Mouse (Mus musculus) urinary bladder, adult 2 months (tissue): ENCODE measurements around the gene Fbxo21. TPM values are rescaled to one million over a fixed set of nuclear protein-coding genes. Genes with fewer than 3 reads are reported as not detected.

Source experiments
- DNase-seq: peaks from one replicate; pipeline ENCODE4 v3.0.0; 2022; ENCODE audit warnings: low spot score
- polyA plus RNA-seq: library from polyadenylated mRNA; depleted of rRNA; stranded (reverse); fragments of >200 nt; gene quantifications from 2 replicates; pipeline ENCODE4 v1.2.3, GENCODE M21; 2012

Gene Fbxo21
- polyA plus RNA-seq, 1 experiment = 35.1 TPM

- DNase-seq = no peak
Measured at GRCm38 (mm10) chr5:117979082-117979481, 2.6 kb downstream of the Fbxo21 start.

- no peak for DNase-seq
Measured at GRCm38 (mm10) chr5:117980921-117981320, 4.4 kb downstream of the Fbxo21 start.

GRCm38 (mm10) chr5:117981943-117982342 is 5.4 kb downstream of the Fbxo21 start:
- no peak for DNase-seq

GRCm38 (mm10) chr5:117986327-117986726 is 9.8 kb downstream of the Fbxo21 start:
- no peak for DNase-seq

- no peak for DNase-seq
Measured at GRCm38 (mm10) chr5:117987891-117988290, 11.4 kb downstream of the Fbxo21 start.

- no peak for DNase-seq
Measured at GRCm38 (mm10) chr5:117988367-117988766, 11.8 kb downstream of the Fbxo21 start.

- no peak for DNase-seq
Measured at GRCm38 (mm10) chr5:117989773-117990172, 13.2 kb downstream of the Fbxo21 start.

- DNase-seq = no peak
Measured at GRCm38 (mm10) chr5:117990957-117991356, 14.4 kb downstream of the Fbxo21 start.

- DNase-seq = no peak
Measured at GRCm38 (mm10) chr5:117993550-117993949, 17.0 kb downstream of the Fbxo21 start.

- DNase-seq = no peak
Measured at GRCm38 (mm10) chr5:117995372-117995901, 18.9 kb downstream of the Fbxo21 start.

- no peak for DNase-seq
Measured at GRCm38 (mm10) chr5:117995911-117996310, 19.4 kb downstream of the Fbxo21 start.

- DNase-seq = no peak
Measured at GRCm38 (mm10) chr5:117996581-117996980, 20.1 kb downstream of the Fbxo21 start.

- DNase-seq = no peak
Measured at GRCm38 (mm10) chr5:117997434-117997970, 21.0 kb downstream of the Fbxo21 start.

GRCm38 (mm10) chr5:117999061-117999460 is 22.5 kb downstream of the Fbxo21 start:
- DNase-seq = no peak

GRCm38 (mm10) chr5:117999584-117999983 is 23.1 kb downstream of the Fbxo21 start:
- no peak for DNase-seq

GRCm38 (mm10) chr5:118002059-118002458 is 25.5 kb downstream of the Fbxo21 start:
- peak; percentile 46 for DNase-seq

- DNase-seq = no peak
Measured at GRCm38 (mm10) chr5:118004619-118005018, 28.1 kb downstream of the Fbxo21 start.

GRCm38 (mm10) chr5:118005728-118006127 is 29.2 kb downstream of the Fbxo21 start:
- DNase-seq = no peak

GRCm38 (mm10) chr5:118008344-118008743 is 31.8 kb downstream of the Fbxo21 start:
- no peak for DNase-seq

GRCm38 (mm10) chr5:118010872-118011271 is 34.3 kb downstream of the Fbxo21 start:
- DNase-seq = no peak

- DNase-seq = no peak
Measured at GRCm38 (mm10) chr5:118011796-118012195, 35.3 kb downstream of the Fbxo21 start.

GRCm38 (mm10) chr5:118015028-118015427 is 38.5 kb downstream of the Fbxo21 start:
- DNase-seq = no peak

- no peak for DNase-seq
Measured at GRCm38 (mm10) chr5:118015669-118016068, 39.1 kb downstream of the Fbxo21 start.

GRCm38 (mm10) chr5:118017527-118017926 is 41.0 kb downstream of the Fbxo21 start:
- DNase-seq = no peak
